Mouse (Mus musculus): ENCODE measurements around the gene Kcna5.

The Kcna5 gene

GRCm38 (mm10) chr6:126535208-126535910, at the start of gene Kcna5:
TSS of gene Kcna5 (minus strand) at chr6:126535412.
- peak; percentile 7 to 46 for DNase-seq

DNA sequence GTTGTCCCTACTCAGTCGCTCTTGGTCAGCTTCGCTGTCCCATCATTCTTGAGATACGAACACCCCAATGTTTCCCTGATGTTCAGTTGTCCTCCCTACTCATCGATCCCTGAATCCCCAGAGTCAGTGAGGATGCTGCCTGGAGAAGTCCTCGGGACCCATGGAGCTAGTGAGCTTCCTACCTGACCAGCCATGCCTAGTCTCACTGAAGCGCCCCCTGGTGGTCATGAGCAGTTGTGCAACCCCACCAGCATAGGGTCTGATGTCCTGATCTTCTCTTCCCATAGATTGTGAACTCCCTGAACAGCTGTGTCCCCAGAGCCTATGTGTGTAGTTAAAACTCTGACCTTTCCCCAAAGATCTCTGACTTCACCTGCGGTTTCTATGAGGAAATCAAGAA, 47.9 kb upstream of the Kcna5 start:
- peak in 1 of 2 experiments; percentile 28 for DNase-seq

DNA sequence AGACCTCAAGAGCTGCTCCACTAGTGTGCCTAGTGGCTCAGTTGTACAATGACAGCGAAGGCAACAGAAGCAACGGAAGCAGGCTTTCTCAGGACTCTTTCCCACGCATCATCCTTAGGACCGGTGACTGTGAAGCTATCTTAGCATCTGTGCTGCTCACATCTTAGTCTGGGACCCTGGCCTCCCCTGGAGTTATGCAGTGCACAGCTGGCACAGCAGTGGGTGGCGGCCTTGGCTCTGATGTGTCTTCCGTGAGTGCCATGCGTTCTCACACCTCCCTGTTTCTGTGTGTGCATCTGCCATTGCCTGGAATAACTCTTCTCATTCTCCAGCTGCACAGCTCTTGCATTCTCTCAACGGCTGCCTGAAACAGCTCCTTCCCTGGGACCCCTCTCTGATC, 46.4 kb upstream of the Kcna5 start:
- DNase-seq: no peak

DNA sequence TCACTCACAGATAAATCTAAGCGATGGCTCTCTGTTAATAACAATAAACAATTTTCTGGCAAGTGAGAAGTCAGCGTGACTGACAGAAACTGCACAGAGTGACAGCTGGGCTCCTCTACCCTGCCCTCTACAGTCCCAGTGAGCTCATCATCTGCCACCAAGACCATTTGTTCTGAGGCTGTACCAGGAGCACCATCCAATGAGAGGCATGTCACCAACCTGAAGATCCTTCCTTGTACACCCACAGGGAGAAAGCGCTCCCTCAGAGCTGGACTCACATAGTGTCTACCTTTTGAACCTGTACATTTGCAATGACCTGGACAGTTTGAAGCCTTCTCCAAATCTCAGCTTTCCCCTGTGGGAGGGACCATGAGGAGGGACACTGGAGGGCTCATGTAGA, 45.4 kb upstream of the Kcna5 start:
- DNase-seq: no peak

DNA sequence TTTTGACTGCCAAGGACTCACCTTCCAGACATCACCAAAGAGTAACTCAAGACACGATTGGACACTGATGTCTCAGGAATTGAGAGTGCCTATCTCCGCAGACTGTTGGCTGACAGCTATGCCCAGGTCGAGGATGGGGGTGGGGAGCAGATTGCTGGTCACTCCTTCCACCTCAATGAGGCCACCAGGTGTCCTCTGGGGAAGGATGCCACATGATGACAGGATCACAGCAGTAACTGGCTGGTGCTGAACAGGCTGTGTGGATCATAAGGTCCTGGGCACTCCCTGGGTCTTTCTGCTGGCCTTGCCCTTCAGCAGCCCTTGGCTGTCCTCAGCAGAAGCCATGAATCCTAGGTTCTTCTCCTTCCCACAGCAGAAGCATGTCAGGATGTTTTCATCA, 42.2 kb upstream of the Kcna5 start:
- DNase-seq: no peak

DNA sequence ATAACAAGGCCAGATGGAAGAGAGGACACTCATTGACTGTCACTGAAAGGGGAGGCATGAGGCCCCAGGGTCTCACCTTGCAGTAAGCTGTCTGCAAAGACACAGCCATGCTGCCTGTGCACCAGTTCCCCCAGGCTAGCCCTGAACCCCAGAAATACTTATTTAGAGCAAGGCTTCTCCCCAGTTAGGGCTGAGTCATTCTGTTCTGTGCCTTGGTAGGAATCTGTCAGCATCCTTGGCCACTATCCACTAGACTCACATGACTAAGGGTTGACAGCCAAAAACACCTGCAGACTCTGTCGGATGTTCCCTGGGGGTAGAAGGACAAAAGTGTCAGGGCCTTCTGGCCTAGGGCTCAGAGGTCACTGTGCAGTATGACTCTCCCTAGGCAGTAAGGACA, 41.4 kb upstream of the Kcna5 start:
- no peak for DNase-seq

DNA sequence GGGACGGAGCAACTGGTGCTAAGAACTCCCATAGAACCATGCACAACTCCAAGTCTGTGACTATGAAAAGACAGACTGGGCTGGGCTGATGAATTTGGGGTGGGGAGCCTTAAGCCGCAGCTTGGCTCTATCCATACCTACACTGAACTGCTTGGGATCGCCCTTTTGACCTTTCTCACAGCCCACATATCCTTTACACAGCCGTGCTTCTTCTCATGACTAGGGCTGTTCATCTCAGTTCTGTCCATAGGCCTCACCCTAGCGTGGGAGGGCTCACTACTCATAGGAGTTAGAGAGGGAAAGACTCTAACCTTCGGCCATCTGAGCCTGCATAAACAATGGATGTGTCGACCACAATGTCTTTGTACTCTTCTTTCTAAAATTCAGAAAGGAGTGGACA, 39.6 kb upstream of the Kcna5 start:
- no peak for DNase-seq

- DNase-seq: no peak
Measured at GRCm38 (mm10) chr6:126573021-126573420, 37.8 kb upstream of the Kcna5 start.

DNA sequence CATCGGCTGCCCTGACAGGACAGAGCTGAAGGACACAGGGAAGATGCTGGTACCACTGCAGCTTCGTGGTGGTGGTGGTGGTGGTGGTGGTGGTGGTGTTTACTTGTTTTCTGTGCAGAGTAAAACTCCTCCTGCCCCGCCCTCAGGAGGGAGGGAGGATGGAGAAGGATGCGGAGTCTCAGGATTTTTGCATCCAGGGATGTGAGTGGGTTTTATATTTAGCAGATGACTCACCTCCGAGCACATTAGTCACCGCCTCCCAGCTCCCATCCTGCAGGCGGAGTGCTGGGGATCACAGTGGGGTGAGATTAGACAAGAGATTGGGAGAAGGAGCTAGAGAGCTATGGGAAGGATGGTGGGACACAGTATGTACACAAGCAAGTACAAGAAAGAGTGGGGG, 34.6 kb upstream of the Kcna5 start:
- DNase-seq: no peak

DNA sequence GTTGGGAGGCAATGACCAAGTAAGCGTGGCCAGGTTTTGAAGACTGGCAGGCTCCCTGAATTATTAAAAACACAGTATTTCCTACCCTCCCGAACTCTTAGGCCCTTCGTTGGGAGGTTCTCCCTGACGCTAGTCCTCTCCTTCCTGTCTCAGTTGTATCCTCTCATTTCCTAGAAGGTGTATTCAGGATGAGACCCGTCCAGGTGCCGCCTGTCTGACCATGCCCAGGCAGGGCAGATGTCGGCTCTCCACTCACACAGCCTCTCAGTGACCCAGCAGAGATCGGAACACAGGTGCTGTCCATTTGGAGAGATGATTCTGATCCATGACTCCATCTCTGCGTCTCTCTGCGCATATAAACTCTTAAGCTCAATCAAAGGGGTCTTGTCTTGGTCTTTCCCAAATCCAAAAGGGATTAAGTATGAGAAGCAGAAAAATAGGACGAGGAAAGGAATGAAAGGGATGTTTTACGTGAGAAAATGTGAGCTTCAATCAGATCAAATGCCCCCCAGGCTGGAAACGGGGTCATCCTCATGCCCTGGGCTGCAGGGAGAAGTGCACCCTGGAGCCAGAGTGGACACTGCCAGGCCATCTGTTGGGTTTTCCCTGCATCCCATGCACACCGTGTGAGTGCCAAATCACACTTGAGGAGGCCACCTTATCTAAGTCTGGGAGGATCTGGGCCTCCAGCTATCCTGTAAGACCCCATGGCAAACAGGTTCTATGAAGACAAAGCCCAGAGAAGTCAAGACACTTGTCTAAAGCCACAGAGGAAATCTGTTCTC, 33.0 kb upstream of the Kcna5 start:
- no peak for DNase-seq

GRCm38 (mm10) chr6:126567326-126567725, 32.1 kb upstream of the Kcna5 start:
- no peak for DNase-seq

GRCm38 (mm10) chr6:126564376-126564775, 29.2 kb upstream of the Kcna5 start:
- DNase-seq: no peak

DNA sequence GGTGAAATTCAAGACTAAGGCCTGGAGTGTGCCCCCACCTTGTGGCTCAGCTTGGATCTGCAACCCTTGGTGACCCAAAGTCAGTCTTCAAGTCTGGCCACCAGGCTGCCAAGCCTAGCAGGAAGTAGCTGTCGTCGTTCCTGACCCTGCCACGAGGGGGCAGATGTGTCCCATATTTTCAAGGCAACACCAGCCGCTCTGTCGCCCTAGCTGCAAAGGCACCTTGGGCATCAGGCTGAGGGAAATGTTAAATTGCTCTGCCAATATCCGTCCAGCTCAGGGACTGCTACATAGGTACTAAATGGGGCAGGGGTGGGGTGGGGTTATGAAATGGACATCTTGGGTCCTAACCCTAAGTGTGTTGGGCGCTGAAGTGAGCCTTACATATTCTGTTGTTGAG, 28.7 kb upstream of the Kcna5 start:
- DNase-seq: peak; percentile 69 to 81

GRCm38 (mm10) chr6:126561702-126562101, 26.5 kb upstream of the Kcna5 start:
- no peak for DNase-seq

GRCm38 (mm10) chr6:126560696-126561095, 25.5 kb upstream of the Kcna5 start:
- DNase-seq: no peak

DNA sequence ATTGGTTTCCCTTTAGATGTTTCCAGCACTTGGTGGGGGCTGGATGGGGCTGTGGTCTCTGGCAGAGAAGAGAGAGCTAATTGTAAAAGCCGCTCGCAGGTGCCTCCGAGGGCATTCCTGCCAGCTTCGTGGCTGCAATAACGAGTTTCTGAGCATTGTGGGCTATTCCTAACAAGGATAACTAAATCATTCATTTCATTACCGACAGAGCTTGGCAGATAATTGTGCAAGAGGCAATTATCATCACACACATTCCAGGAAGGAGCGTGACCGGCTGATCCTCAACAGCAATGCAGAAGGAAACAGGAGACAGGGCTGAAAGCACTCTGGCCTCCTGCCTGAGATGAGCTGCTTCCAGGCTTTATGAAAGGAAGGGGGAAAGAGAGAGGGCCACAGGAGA, 24.8 kb upstream of the Kcna5 start:
- DNase-seq: no peak

DNA sequence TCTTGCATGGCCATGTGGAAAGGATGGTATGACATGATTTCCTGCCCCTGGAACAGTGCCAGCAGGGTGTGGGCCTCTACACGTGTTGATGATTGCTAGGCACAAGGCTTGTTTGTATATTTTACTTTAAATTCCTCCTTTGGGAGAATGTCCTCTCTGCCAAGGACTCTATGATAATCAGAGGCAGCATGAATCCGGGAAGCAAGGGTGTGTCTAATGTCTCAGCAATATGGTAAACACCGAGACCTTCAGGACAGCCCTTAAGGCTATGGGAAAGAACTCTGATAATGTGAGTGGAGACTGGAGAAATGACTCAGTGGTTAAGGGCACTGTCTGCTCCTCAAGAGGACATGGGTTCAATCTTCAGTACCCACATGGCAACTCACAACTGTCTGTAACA, 23.1 kb upstream of the Kcna5 start:
- DNase-seq: no peak

- DNase-seq: peak; percentile 22 to 34
Measured at GRCm38 (mm10) chr6:126553812-126554211, 18.6 kb upstream of the Kcna5 start.

DNA sequence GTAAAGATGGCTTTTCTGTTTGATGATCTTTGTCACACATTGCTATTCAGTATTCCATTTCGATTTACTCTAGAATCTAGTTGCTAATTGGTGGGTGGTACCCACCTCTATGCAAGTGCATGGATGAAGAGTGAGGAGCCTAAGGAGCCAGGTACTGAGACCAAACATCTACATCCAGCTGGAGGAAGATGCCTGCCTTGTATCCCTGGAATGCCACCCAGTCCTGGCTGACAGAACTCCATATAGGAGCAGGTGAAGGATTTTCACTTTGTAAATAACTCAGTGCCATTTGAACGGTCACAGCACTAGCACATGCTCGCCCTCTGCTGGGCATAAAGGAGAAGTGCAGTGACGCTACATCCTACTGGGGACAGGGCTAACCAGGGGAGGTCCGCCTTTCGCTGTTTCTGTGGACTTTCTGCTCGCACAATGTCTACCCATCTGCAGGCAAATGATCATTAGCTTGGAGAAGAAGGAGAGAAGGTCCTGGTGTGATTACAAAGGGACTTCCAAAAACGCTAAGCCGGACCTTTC, 16.7 kb upstream of the Kcna5 start:
- peak in 1 of 2 experiments; percentile 31 for DNase-seq

DNA sequence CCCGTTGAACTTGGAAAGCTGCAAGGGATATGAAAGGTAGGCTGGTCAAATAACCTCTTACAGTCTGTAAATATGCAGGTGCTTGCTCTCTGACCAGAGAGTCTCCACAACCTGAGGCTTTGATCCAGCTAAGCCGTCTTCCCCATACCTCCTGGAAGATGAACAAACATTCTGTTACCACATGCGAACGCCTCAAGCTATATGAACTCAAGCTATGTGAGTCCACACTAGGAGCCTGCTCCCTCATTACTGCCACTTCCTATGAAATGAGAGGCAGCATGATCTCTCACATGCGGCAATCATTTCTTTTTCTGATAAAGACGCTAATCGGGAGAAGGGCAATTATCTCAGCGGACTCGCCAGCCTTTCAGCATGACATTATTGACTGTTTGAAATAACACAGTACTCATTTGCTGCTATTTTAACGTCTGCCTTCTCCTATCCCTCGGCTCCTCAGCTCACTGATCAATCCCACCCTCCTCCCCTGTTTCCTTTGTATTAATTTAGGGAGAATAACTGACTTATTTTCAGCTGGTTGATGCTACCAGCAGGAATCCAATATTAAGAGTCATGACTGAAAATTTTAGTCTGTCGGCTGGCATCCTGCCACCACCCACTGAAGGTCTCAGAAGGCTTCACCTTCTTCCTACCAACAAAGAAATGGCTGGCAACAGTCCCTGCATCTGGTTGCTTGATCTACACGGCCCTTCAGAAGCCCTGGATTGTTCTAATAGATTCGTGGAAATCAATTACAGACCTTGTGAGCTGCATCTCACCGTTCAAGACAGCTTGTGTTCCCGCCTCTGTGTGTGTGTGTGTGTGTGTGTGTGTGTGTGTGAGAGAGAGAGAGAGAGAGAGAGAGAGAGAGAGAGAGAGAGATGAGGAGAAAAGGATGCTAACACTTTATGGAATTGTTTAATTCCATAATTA, 9.2 kb upstream of the Kcna5 start:
- no peak for DNase-seq

DNA sequence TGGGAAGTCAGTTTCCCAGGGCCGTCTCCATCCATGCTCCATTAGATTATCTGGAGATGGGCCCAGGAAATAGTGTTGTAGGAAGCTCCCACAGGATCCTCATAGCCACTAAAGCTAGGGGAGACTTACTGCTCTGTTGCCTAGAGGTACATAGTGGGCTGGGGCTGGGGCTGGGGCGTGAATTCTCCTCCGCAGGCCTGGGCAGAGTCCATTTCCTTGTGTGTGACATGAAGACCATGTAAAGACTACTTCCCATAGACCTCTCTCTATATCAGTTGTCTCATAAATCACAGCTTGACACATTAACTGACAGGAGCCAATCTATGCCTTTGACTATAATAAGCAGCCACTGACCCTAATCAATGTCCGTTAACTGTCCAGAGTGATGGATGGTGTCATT, 7.5 kb upstream of the Kcna5 start:
- DNase-seq: no peak

DNA sequence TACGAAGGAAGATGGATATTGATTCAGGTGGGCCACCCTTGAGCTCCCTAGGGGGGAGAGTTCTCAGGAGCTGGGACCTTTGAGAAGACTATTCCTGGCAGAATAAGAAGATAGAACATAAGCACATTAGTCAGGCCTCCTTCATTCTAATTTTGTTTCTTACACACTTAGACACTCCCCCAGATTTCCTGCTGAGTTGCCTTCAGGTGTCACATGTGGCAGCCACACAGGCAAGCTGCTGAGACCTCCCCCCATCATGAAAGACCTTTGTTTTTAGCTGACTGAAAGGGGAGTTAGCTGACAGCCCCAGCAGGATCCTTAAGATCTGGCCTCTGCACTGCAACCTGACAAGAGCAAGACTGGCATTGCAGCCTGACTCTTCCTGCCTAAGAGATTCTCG, 2.3 kb upstream of the Kcna5 start:
- no peak for DNase-seq

GRCm38 (mm10) chr6:126536926-126537325, 1.7 kb upstream of the Kcna5 start:
- DNase-seq: no peak

All from lung, postnatal 4 days (tissue).